Mouse (Mus musculus): ENCODE measurements around the gene Pnmt.

DNA sequence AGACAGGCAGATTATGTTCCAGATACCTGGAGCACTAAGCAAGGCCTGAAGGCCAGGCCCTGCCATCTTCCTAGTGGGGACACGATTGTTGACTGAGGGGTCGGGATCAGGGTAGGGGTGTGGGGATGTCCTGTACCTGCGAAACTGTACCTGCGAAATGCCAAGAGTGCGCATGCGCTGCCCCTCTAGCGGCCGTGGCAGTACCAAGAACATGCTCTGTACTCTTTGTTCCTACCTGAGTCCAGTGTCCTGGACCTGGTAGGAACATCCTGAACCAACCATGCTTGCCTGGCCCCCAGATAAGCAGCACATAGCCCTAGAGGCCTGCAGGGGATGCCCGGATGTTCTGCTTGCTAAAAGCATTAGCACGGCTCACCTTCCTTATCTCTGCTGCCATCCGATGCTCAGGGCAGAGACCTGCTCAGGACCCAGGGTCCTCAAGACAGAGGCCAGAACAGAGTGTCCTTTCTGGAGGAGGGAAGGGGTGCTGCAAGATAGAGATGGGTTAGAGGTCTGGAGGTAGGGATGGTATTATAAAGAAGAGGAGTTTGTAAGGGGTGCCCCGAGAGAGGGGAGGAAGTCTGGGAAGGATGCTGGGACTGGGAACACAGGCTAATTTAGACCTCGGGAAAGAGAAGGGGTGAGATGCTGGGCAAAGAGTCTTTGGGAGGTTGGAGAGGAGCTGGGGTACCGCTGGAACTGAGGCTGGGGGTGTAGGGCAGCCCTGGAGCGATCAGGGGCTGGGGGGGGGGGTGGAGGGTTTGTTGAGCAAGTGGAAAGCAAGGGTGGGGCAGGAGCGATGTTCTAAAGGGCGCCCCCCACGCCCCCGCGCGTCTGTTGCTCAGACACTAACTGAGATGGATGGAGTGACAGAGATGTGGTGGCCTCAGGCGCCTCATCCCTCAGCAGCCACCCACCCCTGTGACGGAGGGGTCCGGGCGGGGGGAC, at the start of gene Pnmt:
- TF ChIP-seq CTCF (IDR thresholded peaks at IDR 0.05; ENCODE audit: control insufficient read depth, insufficient read depth, low read length) (no peak), POLR2A (IDR thresholded peaks at IDR 0.05; ENCODE audit: borderline replicate concordance, control insufficient read depth, low read depth, low read length) (no peak)

All from bone marrow, adult 2 months (tissue).